Mouse (Mus musculus) thymus, adult 18-20 months (tissue): Measurements from ENCODE around the gene Gpc5.
"Not testable (repeated sequence)": the region's sequence is repeated elsewhere in the genome, so short reads cannot be mapped to it uniquely, and the experiment has no call there.

Experiments
- DNase-seq, 2 experiments: peaks; one replicate each; pipeline ENCODE4 v3.0.0; 2022; ENCODE audit warnings: mixed read lengths in 2 of 2

The Gpc5 gene

GRCm38 (mm10) chr14:115092081-115092480, at the start of gene Gpc5:
Gpc5 (plus strand) TSS chr14:115092215.
- peak; percentile 77 to 80 for DNase-seq

DNA sequence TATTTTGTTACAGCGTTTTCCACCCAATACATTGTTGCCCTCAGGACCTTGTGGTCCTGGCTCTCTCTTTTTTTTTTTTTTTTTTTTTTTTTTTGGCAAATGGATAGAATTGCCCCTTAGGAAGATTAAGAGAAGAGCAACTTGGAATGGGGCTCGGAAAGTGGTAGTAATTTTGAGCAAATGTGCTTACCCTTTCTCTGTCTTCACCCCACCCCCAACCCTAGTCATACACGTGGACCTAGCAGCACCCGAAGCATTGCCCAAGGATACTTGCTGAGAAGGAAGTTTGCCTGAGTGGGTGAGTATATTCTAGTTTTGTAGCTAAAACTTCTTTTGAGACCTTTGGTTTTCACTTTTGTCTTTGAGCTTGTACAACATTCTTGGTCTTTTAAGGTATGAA, 49.4 kb upstream of the Gpc5 start:
- no peak for DNase-seq

DNA sequence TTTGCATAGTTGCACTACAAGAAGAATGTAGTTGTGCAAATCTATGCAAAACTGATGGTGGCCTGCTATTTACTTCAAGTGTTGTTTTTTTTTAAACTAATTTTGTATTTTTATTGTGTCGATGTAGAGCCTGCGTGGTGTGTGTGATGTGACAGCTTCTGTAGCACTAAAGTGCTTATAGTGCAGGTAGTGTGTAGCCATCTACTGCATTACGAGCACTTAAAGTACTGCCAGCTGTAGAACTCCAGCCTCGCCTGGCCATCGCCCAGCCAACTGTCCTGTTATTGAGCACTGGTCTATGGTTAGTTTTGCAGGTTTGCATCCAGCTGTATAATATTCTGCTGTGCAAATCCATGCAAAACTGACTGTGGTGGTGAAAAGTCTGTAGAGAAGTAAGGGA, 48.0 kb upstream of the Gpc5 start:
- DNase-seq, result no peak

DNA sequence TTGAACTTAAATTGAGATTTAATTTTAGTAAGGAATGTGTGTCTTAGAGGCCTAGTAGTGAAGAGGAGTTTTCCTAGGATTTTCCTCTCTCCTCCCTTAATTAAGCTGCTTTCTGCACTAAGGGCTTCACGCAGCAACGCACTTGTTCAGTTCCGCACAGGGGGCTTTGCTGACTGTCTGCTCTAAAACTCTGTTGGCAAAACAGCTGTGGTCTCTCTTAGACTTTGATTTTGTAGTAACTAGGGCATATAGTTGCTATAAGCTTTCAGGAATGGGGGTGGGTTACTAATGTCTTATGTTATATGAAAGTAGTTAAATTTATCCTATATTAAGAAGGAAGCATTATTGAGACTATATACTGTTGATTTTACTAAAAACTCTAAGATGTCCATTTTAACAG, 46.3 kb upstream of the Gpc5 start:
- no peak for DNase-seq

DNA sequence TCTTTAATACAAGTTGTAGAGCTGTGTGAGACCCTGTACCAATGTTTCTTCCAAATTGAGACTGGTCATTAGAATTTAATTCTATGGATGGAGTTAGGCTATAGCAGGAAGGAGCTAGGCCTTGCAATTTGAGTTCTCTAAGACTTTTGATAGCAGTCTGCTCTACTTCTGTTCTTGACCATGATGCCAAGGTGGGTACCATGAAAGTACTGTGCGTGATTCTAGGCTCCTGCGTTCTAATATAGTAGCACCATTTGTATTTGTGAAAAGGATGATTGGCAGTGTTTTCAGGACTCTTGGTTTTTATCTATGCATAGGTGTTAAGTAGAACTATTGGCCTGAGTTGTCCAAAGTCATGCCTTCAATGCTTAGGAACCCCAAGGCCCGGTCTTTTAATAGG, 44.7 kb upstream of the Gpc5 start:
- no peak for DNase-seq

DNA sequence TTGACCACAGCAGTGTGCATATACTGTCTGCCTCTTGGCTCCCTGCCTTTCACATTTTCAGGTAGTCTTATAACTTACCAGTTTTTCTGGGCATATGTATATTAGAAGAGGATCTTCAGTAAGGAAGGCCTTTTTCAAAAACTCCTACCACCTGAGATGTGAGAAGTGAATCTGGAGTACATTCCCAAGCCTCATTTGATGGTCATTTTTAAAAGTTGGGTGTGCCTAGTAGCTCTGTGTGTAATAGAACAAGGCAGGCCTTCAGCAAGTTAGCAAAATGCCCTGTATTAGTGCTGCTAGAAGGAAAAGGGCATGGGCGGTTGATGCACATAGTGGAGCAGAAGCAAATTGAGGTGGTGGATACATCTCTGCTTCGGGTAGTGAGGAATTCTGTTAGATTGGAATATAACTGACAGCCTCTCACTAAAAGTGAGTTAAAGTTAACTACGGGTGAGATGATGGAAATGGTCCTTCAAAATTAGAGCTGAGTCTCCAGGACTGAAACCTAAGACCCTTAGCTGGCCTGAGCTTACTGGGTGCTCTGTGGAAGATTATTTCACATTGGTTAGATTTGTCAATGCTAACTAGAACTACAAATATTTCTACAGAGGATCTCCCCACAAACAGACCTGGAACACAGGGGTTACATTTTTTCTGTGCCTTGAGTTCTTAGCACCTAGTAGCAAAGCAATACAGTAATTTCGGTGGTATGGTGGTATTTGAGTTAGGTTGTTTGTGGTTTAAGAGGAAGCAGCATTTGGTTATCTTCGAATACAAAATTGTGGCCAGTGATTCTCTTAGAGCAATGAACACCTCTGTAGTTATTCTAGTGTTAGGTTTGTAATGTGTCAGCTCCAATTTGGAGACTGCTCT, 43.8 kb upstream of the Gpc5 start:
- DNase-seq, result no peak

DNA sequence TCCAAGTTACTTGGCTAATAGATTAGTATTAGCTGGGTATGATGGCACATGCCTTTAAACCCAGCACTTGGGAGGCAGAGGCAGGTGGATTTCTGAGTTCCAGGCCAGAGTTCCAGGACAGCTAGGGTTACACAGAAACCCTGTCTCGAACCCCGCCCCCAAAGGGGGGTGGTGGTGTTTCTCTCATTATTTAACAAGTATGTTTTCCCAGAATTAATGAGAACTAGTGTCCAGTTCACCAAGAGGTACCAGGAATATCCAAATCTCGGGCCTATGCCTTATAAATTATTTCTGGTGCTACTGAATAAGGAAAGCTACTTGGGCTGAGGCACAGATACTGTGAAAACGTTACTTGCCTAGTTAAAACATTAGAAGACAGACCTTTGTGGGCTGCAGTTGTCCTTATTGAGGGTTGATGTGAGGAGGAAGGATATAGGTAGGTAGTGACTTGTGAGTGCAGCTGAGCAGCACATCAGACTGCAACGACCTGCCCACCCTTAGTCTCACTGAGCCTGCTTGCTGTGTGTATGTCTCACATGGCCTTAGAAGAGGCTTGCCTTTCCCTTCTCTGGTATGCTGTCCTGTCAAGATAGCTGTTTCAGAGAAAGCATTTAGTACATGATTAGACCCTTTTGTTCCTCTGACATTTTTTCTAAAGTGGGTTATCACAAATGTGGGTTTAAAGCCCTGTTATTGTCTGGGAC, 43.0 kb upstream of the Gpc5 start:
- DNase-seq, result no peak

- no peak for DNase-seq
Measured at GRCm38 (mm10) chr14:115049831-115050230, 42.2 kb upstream of the Gpc5 start.

DNA sequence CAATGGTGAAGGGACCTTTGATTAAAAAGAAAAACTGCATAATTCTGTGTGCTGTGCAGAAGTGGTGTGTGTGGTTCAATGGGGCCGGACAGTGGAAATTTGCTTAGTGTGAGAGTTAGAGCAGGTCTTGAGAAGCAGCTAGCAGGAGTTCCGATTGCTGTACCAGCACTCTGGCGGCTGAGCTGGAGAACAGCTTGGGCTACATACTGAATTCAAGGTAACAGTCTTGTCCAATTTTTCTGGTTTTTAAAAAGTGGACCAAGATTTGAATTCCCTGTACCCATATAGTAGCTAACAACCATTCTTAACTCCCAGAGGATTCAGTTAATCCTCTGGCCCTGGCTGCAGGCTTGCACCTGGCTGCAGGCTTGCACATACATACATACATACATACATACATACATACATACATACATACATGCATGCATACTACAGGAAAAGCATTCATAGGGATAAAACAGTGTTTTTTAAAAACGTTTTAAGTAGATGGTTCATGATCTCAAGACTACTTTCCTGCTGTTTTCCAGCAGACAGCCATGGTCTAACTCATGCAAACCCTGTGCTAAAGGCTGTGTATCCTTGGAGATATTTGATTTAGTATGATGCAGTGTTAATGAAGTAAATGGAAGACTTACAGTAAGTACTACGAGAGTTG, 40.8 kb upstream of the Gpc5 start:
- no peak for DNase-seq

DNA sequence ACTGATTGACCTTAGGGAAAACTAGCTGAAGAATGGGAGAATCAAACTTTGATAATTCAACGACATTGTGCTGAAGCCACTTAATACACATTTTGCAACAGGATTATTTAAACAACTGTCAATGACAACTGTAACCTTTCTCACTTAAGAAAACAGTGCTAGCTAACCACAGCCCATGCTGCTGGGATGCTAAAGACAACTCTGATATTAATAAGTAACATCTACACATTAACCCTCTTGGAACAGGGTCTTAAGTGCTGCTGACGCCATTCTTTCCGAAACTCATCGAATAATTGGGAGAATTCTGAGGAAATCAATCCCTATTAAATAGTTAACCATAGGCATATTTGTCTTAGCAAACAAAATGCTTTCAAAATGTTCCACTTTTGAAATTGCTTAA, 39.6 kb upstream of the Gpc5 start:
- no peak for DNase-seq

- no peak for DNase-seq
Measured at GRCm38 (mm10) chr14:115054252-115054651, 37.8 kb upstream of the Gpc5 start.

- DNase-seq, result no peak
Measured at GRCm38 (mm10) chr14:115057524-115057923, 34.5 kb upstream of the Gpc5 start.

GRCm38 (mm10) chr14:115066164-115066563, 25.9 kb upstream of the Gpc5 start:
- not testable (repeated sequence) for DNase-seq

DNA sequence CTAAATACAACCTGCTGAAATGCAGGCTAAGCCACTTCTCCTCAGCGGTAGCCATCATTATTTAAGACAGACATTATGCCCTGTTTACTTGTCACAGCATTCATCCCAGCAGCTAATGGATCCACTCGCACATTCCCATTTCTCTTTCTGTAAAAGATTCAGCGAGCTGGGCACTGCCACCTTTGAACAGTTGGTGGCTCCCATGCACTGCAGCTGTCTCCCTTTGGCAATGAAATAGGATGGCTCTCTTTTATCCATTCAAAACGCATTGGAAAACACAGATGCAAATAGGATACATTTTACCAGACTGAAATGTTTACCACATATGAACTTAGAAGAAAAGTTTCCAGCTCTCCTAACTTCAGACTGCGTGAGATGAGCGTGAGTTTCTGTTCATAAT, 21.5 kb upstream of the Gpc5 start:
- DNase-seq, result no peak

GRCm38 (mm10) chr14:115077340-115077739, 14.7 kb upstream of the Gpc5 start:
- no peak for DNase-seq

- DNase-seq, result no peak
Measured at GRCm38 (mm10) chr14:115078064-115078463, 14.0 kb upstream of the Gpc5 start.

DNA sequence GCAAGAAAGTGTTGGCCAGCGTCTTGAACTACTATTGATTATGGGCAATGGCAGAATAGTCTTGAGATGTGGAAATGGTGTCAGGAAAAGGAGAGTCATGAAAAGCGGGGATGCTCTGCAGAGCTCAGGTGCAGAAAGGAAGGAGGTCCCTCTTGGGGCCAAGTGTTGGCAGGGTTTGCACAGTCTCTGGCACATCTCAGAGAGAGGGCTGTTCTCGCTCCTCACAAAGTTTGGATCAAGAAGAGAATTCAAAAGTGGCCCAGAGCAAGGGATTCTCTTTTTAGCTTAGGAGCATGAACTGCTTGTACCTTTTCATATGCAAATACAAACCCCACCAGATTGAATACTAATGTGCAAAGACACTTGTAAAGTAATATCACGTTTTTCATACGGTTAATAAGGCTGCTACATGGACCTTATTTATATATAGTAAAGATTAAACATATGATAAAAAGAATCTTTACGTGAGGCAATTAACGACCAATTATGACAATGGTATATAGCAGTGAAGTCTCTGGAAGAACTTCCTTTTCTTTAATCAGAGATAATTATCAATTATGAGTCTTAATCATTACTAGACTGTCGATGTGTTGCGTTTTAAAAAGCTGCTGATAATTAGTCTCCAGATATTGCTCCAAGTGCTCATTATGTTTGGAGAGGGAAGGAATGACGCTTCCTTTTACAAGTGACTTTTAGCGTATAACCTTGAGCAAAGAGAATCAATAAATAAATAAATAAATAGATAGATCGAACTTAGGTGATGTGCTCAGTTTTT, 10.1 kb upstream of the Gpc5 start:
- no peak for DNase-seq

GRCm38 (mm10) chr14:115090516-115090915, 1.5 kb upstream of the Gpc5 start:
- no peak for DNase-seq

GRCm38 (mm10) chr14:115092510-115092909, 495 bp downstream of the Gpc5 start:
- no peak for DNase-seq

DNA sequence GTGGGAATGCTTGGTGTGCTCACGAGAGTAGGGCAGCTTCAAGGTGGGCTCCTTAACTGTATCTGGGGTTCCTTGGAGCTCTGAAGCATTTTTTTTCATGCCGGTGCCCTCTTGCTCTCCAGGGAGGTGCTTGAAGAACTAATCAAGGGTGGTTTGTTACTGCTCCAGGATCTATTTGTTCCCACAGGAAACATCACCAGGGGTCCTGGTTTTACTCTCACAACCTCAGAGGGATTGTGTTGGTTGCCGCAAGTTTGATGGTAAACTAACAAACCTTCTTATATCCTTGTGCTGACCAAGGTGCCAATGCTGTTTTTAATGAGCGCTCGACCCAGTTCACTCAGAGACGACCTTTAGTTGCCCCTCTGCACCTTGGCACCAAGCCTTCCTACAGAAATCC, 937 bp downstream of the Gpc5 start:
- DNase-seq, result no peak

- no peak for DNase-seq
Measured at GRCm38 (mm10) chr14:115100617-115101299, 8.7 kb downstream of the Gpc5 start.

GRCm38 (mm10) chr14:115106326-115106725, 14.3 kb downstream of the Gpc5 start:
- DNase-seq, result no peak
